Mouse (Mus musculus): ENCODE results near the gene Nagpa. TPM values are rescaled to one million over a fixed set of nuclear protein-coding genes. Genes with fewer than 3 reads are reported as not detected.

Nagpa gene
- total and polyA plus RNA-seq, 2 experiments from 2014 or later: 9.4 to 23.6 TPM

GRCm38 (mm10) chr16:5222140-5222539 is 18.3 kb upstream of the Nagpa start, which contains the start of gene AU021092:
AU021092 (minus strand) TSS chr16:5222299.
- H3K4me3 ChIP-seq (ENCODE audit: low read depth, low read length): no peak within 1 kb of the TSS
- WGBS: 62% methylated on average over 6 of the region's 6 CpGs
- no peak for TF ChIP-seq CTCF (IDR thresholded peaks at IDR 0.05; ENCODE audit: low read depth)
- no peak for TF ChIP-seq EP300 (IDR thresholded peaks at IDR 0.05; ENCODE audit: low read depth)

GRCm38 (mm10) chr16:5221403-5221802 is 17.6 kb upstream of the Nagpa start:
- Histone ChIP-seq H3K9me3 (replicated peaks; ENCODE audit: control insufficient read depth, low read length) (no peaks in the 10 kb centered on the region), H3K4me1 (ENCODE audit: control insufficient read depth, insufficient read depth) (0 out of 2 replicates have a peak, but pooled peaks cover 4% of the 10 kb centered on the region), H3K4me2 (ENCODE audit: low read depth, low read length) (no peak overlapping the region), H3K27me3 (ENCODE audit: control insufficient read depth, insufficient read depth, low read length) (no peaks in the 10 kb centered on the region), H3K9ac (replicated peaks; ENCODE audit: low read depth, low read length) (no peak overlapping the region), H3K4me3 (ENCODE audit: low read depth, low read length) (no peak overlapping the region), H3K27ac (ENCODE audit: low read depth) (no peak overlapping the region), H3K36me3 (replicated peaks; ENCODE audit: control insufficient read depth, insufficient read depth, low read length) (no peaks in the 10 kb centered on the region)
- no peak for ATAC-seq (ENCODE audit: insufficient read depth, low read depth)
- TF ChIP-seq EP300 (IDR thresholded peaks at IDR 0.05; ENCODE audit: low read depth): no peak
- TF ChIP-seq CTCF (IDR thresholded peaks at IDR 0.05; ENCODE audit: low read depth): no peak
- DNase-seq (ENCODE audit: low spot score): no peak
- WGBS: 46% methylated on average over 4 of the region's 4 CpGs

More at GRCm38 (mm10) chr16:5222140-5222539, 18.3 kb upstream of the Nagpa start, which contains the start of gene AU021092:
- Histone ChIP-seq H3K9ac (replicated peaks; ENCODE audit: low read depth, low read length) (no peak within 1 kb of the TSS), H3K4me2 (ENCODE audit: low read depth, low read length) (0 out of 2 replicates have a peak within 1 kb of the TSS, but pooled peaks have one; percentile 25), H3K27ac (ENCODE audit: low read depth) (no peak within 1 kb of the TSS), H3K4me1 (ENCODE audit: control insufficient read depth, insufficient read depth) (0 out of 2 replicates have a peak, but pooled peaks cover 4% of the 10 kb centered on the region), H3K36me3 (replicated peaks; ENCODE audit: control insufficient read depth, insufficient read depth, low read length) (no peaks in the 10 kb centered on the region), H3K27me3 (ENCODE audit: control insufficient read depth, insufficient read depth, low read length) (no peaks in the 10 kb centered on the region), H3K9me3 (replicated peaks; ENCODE audit: control insufficient read depth, low read length) (no peaks in the 10 kb centered on the region)
- no peak for ATAC-seq (ENCODE audit: insufficient read depth, low read depth)
- no peak for DNase-seq (ENCODE audit: low spot score)

- 73% methylated on average over 5 of the region's 5 CpGs for WGBS
- ATAC-seq (ENCODE audit: insufficient read depth, low read depth) (no peak), DNase-seq (ENCODE audit: low spot score) (no peak)
- no peak overlapping the region for H3K4me2 ChIP-seq (ENCODE audit: low read depth, low read length)
- no peaks in the 10 kb centered on the region for H3K27me3 ChIP-seq (ENCODE audit: control insufficient read depth, insufficient read depth, low read length)
- TF ChIP-seq CTCF (IDR thresholded peaks at IDR 0.05; ENCODE audit: low read depth): no peak
- no peak for TF ChIP-seq EP300 (IDR thresholded peaks at IDR 0.05; ENCODE audit: low read depth)
- no peak overlapping the region for H3K4me3 ChIP-seq (ENCODE audit: low read depth, low read length)
- H3K9ac ChIP-seq (replicated peaks; ENCODE audit: low read depth, low read length): no peak overlapping the region
- H3K27ac ChIP-seq (ENCODE audit: low read depth): no peak overlapping the region
- 0 out of 2 replicates have a peak, but pooled peaks cover 4% of the 10 kb centered on the region for H3K4me1 ChIP-seq (ENCODE audit: control insufficient read depth, insufficient read depth)
- H3K9me3 ChIP-seq (replicated peaks; ENCODE audit: control insufficient read depth, low read length): no peaks in the 10 kb centered on the region
- no peaks in the 10 kb centered on the region for H3K36me3 ChIP-seq (replicated peaks; ENCODE audit: control insufficient read depth, insufficient read depth, low read length)
Observed at GRCm38 (mm10) chr16:5217341-5218133, 13.7 kb upstream of the Nagpa start.

- H3K27ac ChIP-seq (ENCODE audit: low read depth): no peak overlapping the region
- H3K4me3 ChIP-seq (ENCODE audit: low read depth, low read length): no peak overlapping the region
- no peak for DNase-seq (ENCODE audit: low spot score)
- no peaks in the 10 kb centered on the region for H3K9me3 ChIP-seq (replicated peaks; ENCODE audit: control insufficient read depth, low read length)
- no peak overlapping the region for H3K9ac ChIP-seq (replicated peaks; ENCODE audit: low read depth, low read length)
- TF ChIP-seq CTCF (IDR thresholded peaks at IDR 0.05; ENCODE audit: low read depth) (no peak), EP300 (IDR thresholded peaks at IDR 0.05; ENCODE audit: low read depth) (no peak)
- 51% methylated on average over 6 of the region's 6 CpGs for WGBS
- no peaks in the 10 kb centered on the region for H3K27me3 ChIP-seq (ENCODE audit: control insufficient read depth, insufficient read depth, low read length)
- H3K4me2 ChIP-seq (ENCODE audit: low read depth, low read length): no peak overlapping the region
- no peaks in the 10 kb centered on the region for H3K36me3 ChIP-seq (replicated peaks; ENCODE audit: control insufficient read depth, insufficient read depth, low read length)
- ATAC-seq (ENCODE audit: insufficient read depth, low read depth): no peak
- H3K4me1 ChIP-seq (ENCODE audit: control insufficient read depth, insufficient read depth): 0 out of 2 replicates have a peak, but pooled peaks cover 4% of the 10 kb centered on the region
Observed at GRCm38 (mm10) chr16:5216686-5217085, 12.9 kb upstream of the Nagpa start.

GRCm38 (mm10) chr16:5214126-5214525 is 10.3 kb upstream of the Nagpa start:
- ATAC-seq (ENCODE audit: insufficient read depth, low read depth): no peak
- Histone ChIP-seq H3K27ac (ENCODE audit: low read depth) (no peak overlapping the region), H3K9ac (replicated peaks; ENCODE audit: low read depth, low read length) (no peak overlapping the region), H3K9me3 (replicated peaks; ENCODE audit: control insufficient read depth, low read length) (no peaks in the 10 kb centered on the region), H3K4me1 (ENCODE audit: control insufficient read depth, insufficient read depth) (0 out of 2 replicates have a peak, but pooled peaks cover 4% of the 10 kb centered on the region), H3K4me2 (ENCODE audit: low read depth, low read length) (no peak overlapping the region), H3K36me3 (replicated peaks; ENCODE audit: control insufficient read depth, insufficient read depth, low read length) (no peaks in the 10 kb centered on the region), H3K27me3 (ENCODE audit: control insufficient read depth, insufficient read depth, low read length) (no peaks in the 10 kb centered on the region), H3K4me3 (ENCODE audit: low read depth, low read length) (no peak overlapping the region)
- 66% methylated on average over 2 of the region's 2 CpGs for WGBS
- TF ChIP-seq CTCF (IDR thresholded peaks at IDR 0.05; ENCODE audit: low read depth): no peak
- no peak for TF ChIP-seq EP300 (IDR thresholded peaks at IDR 0.05; ENCODE audit: low read depth)
- no peak for DNase-seq (ENCODE audit: low spot score)

Data from heart, postnatal 0 days (tissue).